Mouse (Mus musculus): ENCODE data around the gene Nxn. TPM values are rescaled to one million over a fixed set of nuclear protein-coding genes. Genes with fewer than 3 reads are reported as not detected.
A peak's percentile ranks its signal among the peaks of the same experiment; 100 is the strongest.

The Nxn gene
- total and polyA plus RNA-seq, 3 experiments, result 4.4 to 5.0 (median 4.8) TPM

GRCm38 (mm10) chr11:76243811-76244546 lies 155.0 kb downstream of the Nxn start:
- ATAC-seq (ENCODE audit: extremely low read depth, insufficient number of reproducible peaks, low FRiP score, poor library complexity, severe bottlenecking) (no peak), DNase-seq (ENCODE audit: low spot score) (no peak)
- TF ChIP-seq GATA2 (IDR thresholded peaks at IDR 0.05; ENCODE audit: borderline replicate concordance, low read depth, low read length) (no peak), GATA1 (IDR thresholded peaks at IDR 0.05; ENCODE audit: borderline replicate concordance, low read length) (no peak)
- no peaks in the 10 kb centered on the region for H3K27me3 ChIP-seq (ENCODE audit: insufficient read depth, low read length)
- peaks cover 61% of the 10 kb centered on the region for H3K36me3 ChIP-seq (replicated peaks)
- H3K9me3 ChIP-seq (replicated peaks), result no peaks in the 10 kb centered on the region
- peak overlapping the region; percentile 97 for H3K4me3 ChIP-seq (ENCODE audit: low read depth, low read length)
- peaks cover 28% of the 10 kb centered on the region for H3K4me1 ChIP-seq (ENCODE audit: insufficient read depth, low read depth, low read length)

GRCm38 (mm10) chr11:76242901-76243810 lies 155.8 kb downstream of the Nxn start, which contains the start of the genes Mrm3 and Glod4:
Gene Mrm3 (plus strand): TSS chr11:76243715.
Gene Glod4 (minus strand): TSS chr11:76243725.
- DNase-seq (ENCODE audit: low spot score) (peak; percentile 92), ATAC-seq (ENCODE audit: extremely low read depth, insufficient number of reproducible peaks, low FRiP score, poor library complexity, severe bottlenecking) (peak; percentile 70)
- Histone ChIP-seq H3K9me3 (replicated peaks) (no peaks in the 10 kb centered on the region), H3K27me3 (ENCODE audit: insufficient read depth, low read length) (no peaks in the 10 kb centered on the region), H3K4me3 (ENCODE audit: low read depth, low read length) (peak within 1 kb of the TSS; percentile 97), H3K4me1 (ENCODE audit: insufficient read depth, low read depth, low read length) (peaks cover 28% of the 10 kb centered on the region), H3K36me3 (replicated peaks) (peaks cover 61% of the 10 kb centered on the region)
- TF ChIP-seq GATA2 (IDR thresholded peaks at IDR 0.05; ENCODE audit: borderline replicate concordance, low read depth, low read length) (no peak), POLR2AphosphoS5 (IDR thresholded peaks at IDR 0.05; ENCODE audit: insufficient replicate concordance, low read depth, low read length) (no peak), TAL1 (conservative IDR thresholded peaks at IDR 0.05; ENCODE audit: low read depth, low read length) (no peak), CTCF (IDR thresholded peaks at IDR 0.05; ENCODE audit: low read depth, low read length) (no peak), GATA1 (IDR thresholded peaks at IDR 0.05; ENCODE audit: borderline replicate concordance, low read length) (no peak)

- Histone ChIP-seq H3K36me3 (replicated peaks) (peaks cover 57% of the 10 kb centered on the region), H3K4me1 (ENCODE audit: insufficient read depth, low read depth, low read length) (peaks cover 19% of the 10 kb centered on the region), H3K4me3 (ENCODE audit: low read depth, low read length) (no peak overlapping the region), H3K27me3 (ENCODE audit: insufficient read depth, low read length) (no peaks in the 10 kb centered on the region), H3K9me3 (replicated peaks) (no peaks in the 10 kb centered on the region)
- ATAC-seq (ENCODE audit: extremely low read depth, insufficient number of reproducible peaks, low FRiP score, poor library complexity, severe bottlenecking) (no peak), DNase-seq (ENCODE audit: low spot score) (no peak)
- no peak for TF ChIP-seq CTCF (IDR thresholded peaks at IDR 0.05; ENCODE audit: low read depth, low read length)
- no peak for TF ChIP-seq GATA1 (IDR thresholded peaks at IDR 0.05; ENCODE audit: borderline replicate concordance, low read length)
- no peak for TF ChIP-seq TAL1 (conservative IDR thresholded peaks at IDR 0.05; ENCODE audit: low read depth, low read length)
- TF ChIP-seq GATA2 (IDR thresholded peaks at IDR 0.05; ENCODE audit: borderline replicate concordance, low read depth, low read length), result no peak
- no peak for TF ChIP-seq POLR2AphosphoS5 (IDR thresholded peaks at IDR 0.05; ENCODE audit: insufficient replicate concordance, low read depth, low read length)
Measured at GRCm38 (mm10) chr11:76239750-76240149, 159.2 kb downstream of the Nxn start.

- no peak overlapping the region for H3K4me3 ChIP-seq (ENCODE audit: low read depth, low read length)
- TF ChIP-seq GATA2 (IDR thresholded peaks at IDR 0.05; ENCODE audit: borderline replicate concordance, low read depth, low read length) (no peak), TAL1 (conservative IDR thresholded peaks at IDR 0.05; ENCODE audit: low read depth, low read length) (no peak), GATA1 (IDR thresholded peaks at IDR 0.05; ENCODE audit: borderline replicate concordance, low read length) (no peak), CTCF (IDR thresholded peaks at IDR 0.05; ENCODE audit: low read depth, low read length) (no peak), POLR2AphosphoS5 (IDR thresholded peaks at IDR 0.05; ENCODE audit: insufficient replicate concordance, low read depth, low read length) (no peak)
- no peaks in the 10 kb centered on the region for H3K4me1 ChIP-seq (ENCODE audit: insufficient read depth, low read depth, low read length)
- peaks cover 84% of the 10 kb centered on the region for H3K36me3 ChIP-seq (replicated peaks)
- ATAC-seq (ENCODE audit: extremely low read depth, insufficient number of reproducible peaks, low FRiP score, poor library complexity, severe bottlenecking), result no peak
- DNase-seq (ENCODE audit: low spot score), result no peak
- no peaks in the 10 kb centered on the region for H3K27me3 ChIP-seq (ENCODE audit: insufficient read depth, low read length)
- no peaks in the 10 kb centered on the region for H3K9me3 ChIP-seq (replicated peaks)
Measured at GRCm38 (mm10) chr11:76236136-76236535, 162.8 kb downstream of the Nxn start.

- ATAC-seq (ENCODE audit: extremely low read depth, insufficient number of reproducible peaks, low FRiP score, poor library complexity, severe bottlenecking) (no peak), DNase-seq (ENCODE audit: low spot score) (no peak)
- Histone ChIP-seq H3K4me1 (ENCODE audit: insufficient read depth, low read depth, low read length) (no peaks in the 10 kb centered on the region), H3K27me3 (ENCODE audit: insufficient read depth, low read length) (no peaks in the 10 kb centered on the region), H3K9me3 (replicated peaks) (no peaks in the 10 kb centered on the region), H3K36me3 (replicated peaks) (peaks cover 67% of the 10 kb centered on the region), H3K4me3 (ENCODE audit: low read depth, low read length) (no peak overlapping the region)
- no peak for TF ChIP-seq TAL1 (conservative IDR thresholded peaks at IDR 0.05; ENCODE audit: low read depth, low read length)
- no peak for TF ChIP-seq CTCF (IDR thresholded peaks at IDR 0.05; ENCODE audit: low read depth, low read length)
- no peak for TF ChIP-seq POLR2AphosphoS5 (IDR thresholded peaks at IDR 0.05; ENCODE audit: insufficient replicate concordance, low read depth, low read length)
- TF ChIP-seq GATA1 (IDR thresholded peaks at IDR 0.05; ENCODE audit: borderline replicate concordance, low read length), result no peak
- TF ChIP-seq GATA2 (IDR thresholded peaks at IDR 0.05; ENCODE audit: borderline replicate concordance, low read depth, low read length), result no peak
Measured at GRCm38 (mm10) chr11:76225051-76225450, 173.9 kb downstream of the Nxn start.

- H3K9me3 ChIP-seq (replicated peaks), result no peaks in the 10 kb centered on the region
- no peak for DNase-seq (ENCODE audit: low spot score)
- peaks cover 68% of the 10 kb centered on the region for H3K36me3 ChIP-seq (replicated peaks)
- no peak for ATAC-seq (ENCODE audit: extremely low read depth, insufficient number of reproducible peaks, low FRiP score, poor library complexity, severe bottlenecking)
- no peaks in the 10 kb centered on the region for H3K4me1 ChIP-seq (ENCODE audit: insufficient read depth, low read depth, low read length)
- TF ChIP-seq POLR2AphosphoS5 (IDR thresholded peaks at IDR 0.05; ENCODE audit: insufficient replicate concordance, low read depth, low read length), result no peak
- TF ChIP-seq CTCF (IDR thresholded peaks at IDR 0.05; ENCODE audit: low read depth, low read length), result no peak
- no peak for TF ChIP-seq TAL1 (conservative IDR thresholded peaks at IDR 0.05; ENCODE audit: low read depth, low read length)
- TF ChIP-seq GATA1 (IDR thresholded peaks at IDR 0.05; ENCODE audit: borderline replicate concordance, low read length), result no peak
- no peak for TF ChIP-seq GATA2 (IDR thresholded peaks at IDR 0.05; ENCODE audit: borderline replicate concordance, low read depth, low read length)
- no peak overlapping the region for H3K4me3 ChIP-seq (ENCODE audit: low read depth, low read length)
- H3K27me3 ChIP-seq (ENCODE audit: insufficient read depth, low read length), result no peaks in the 10 kb centered on the region
Measured at GRCm38 (mm10) chr11:76224631-76225030, 174.3 kb downstream of the Nxn start.
